Mouse (Mus musculus) myocyte (in vitro differentiated cells): Measurements from ENCODE around the gene Parp9.

Experiments
- E2F4 ChIP-seq: IDR thresholded peaks from one replicate; pipeline ENCODE4 v1.6.1; 2011; ENCODE audit warnings: mild to moderate bottlenecking, control low read depth, moderate library complexity; ENCODE audit not compliant: insufficient read depth
- MYOD1 ChIP-seq, 3 experiments: IDR thresholded peaks; one replicate each; pipeline ENCODE4 v1.6.1; 2011; ENCODE audit warnings: control low read depth in 2 of 3, low read depth in 2 of 3, mild to moderate bottlenecking in 2 of 3, moderate library complexity in 1 of 3; ENCODE audit not compliant: insufficient read length in 2 of 3, control insufficient read depth in 1 of 3
- MYOG ChIP-seq, 3 experiments: IDR thresholded peaks; one replicate each; pipeline ENCODE4 v1.6.1; 2011; ENCODE audit warnings: control low read depth in 2 of 3, low read depth in 2 of 3, mild to moderate bottlenecking in 2 of 3; ENCODE audit not compliant: insufficient read length in 2 of 3, control insufficient read depth in 1 of 3, insufficient read depth in 1 of 3
- POLR2A ChIP-seq: IDR thresholded peaks from one replicate; pipeline ENCODE4 v1.6.1; 2011; ENCODE audit warnings: low read depth, mild to moderate bottlenecking, control low read depth, moderate library complexity; ENCODE audit not compliant: insufficient read length
- REST ChIP-seq: IDR thresholded peaks from one replicate; pipeline ENCODE4 v1.6.1; 2011; ENCODE audit warnings: mild to moderate bottlenecking, control low read depth, moderate library complexity; ENCODE audit not compliant: insufficient read depth, insufficient read length
- TCF12 ChIP-seq: IDR thresholded peaks from one replicate; pipeline ENCODE4 v1.6.1; 2011; ENCODE audit warnings: mild to moderate bottlenecking, control low read depth; ENCODE audit not compliant: poor library complexity, insufficient read depth, severe bottlenecking
- USF1 ChIP-seq: IDR thresholded peaks from one replicate; pipeline ENCODE4 v1.6.1; 2011; ENCODE audit warnings: low read depth, mild to moderate bottlenecking, control low read depth, moderate library complexity

GRCm38 (mm10) chr16:35907432-35908201 lies 30.7 kb upstream of the Parp9 start:
- peak; percentile 26 for TF ChIP-seq TCF12
- no peak for TF ChIP-seq POLR2A
- TF ChIP-seq E2F4, result no peak
- TF ChIP-seq MYOG (IDR thresholded peaks at IDR 0.05; ENCODE audit: control insufficient read depth in 1 of 3, insufficient read depth in 1 of 3, insufficient read length in 2 of 3, low read depth in 2 of 3), result peak in 2 of 3 experiments; percentile 54 to 95
- TF ChIP-seq REST, result no peak
- peak; percentile 79 for TF ChIP-seq USF1
- peak in 2 of 3 experiments; percentile 69 to 90 for TF ChIP-seq MYOD1 (IDR thresholded peaks at IDR 0.05; ENCODE audit: control insufficient read depth in 1 of 3, insufficient read length in 2 of 3, low read depth in 2 of 3)
